Mouse (Mus musculus) C2C12 (cell line): ENCODE results near the gene Ggcx.

ENCODE experiments used
- CEBPB ChIP-seq: IDR thresholded peaks from one replicate; pipeline ENCODE4 v1.6.1; 2011; ENCODE audit warnings: low read depth, mild to moderate bottlenecking, control low read depth, moderate library complexity
- CTCF ChIP-seq: IDR thresholded peaks from one replicate; pipeline ENCODE4 v1.5.1; 2011; ENCODE audit not compliant: control insufficient read depth, insufficient read depth, insufficient read length
- FOSL1 ChIP-seq: IDR thresholded peaks from one replicate; pipeline ENCODE4 v1.8.0; 2011; ENCODE audit warnings: mild to moderate bottlenecking, low read length; ENCODE audit not compliant: poor library complexity, insufficient read depth, severe bottlenecking
- MAX ChIP-seq: IDR thresholded peaks from one replicate; pipeline ENCODE4 v1.6.1; 2011; ENCODE audit warnings: mild to moderate bottlenecking, control low read depth
- MYOD1 ChIP-seq: IDR thresholded peaks from one replicate; pipeline ENCODE4 v1.6.1; 2011; ENCODE audit warnings: low read depth; ENCODE audit not compliant: control insufficient read depth, insufficient read length
- MYOG ChIP-seq: IDR thresholded peaks from one replicate; pipeline ENCODE4 v1.6.1; 2011; ENCODE audit not compliant: control insufficient read depth, insufficient read length; ENCODE audit errors: extremely low read depth
- USF1 ChIP-seq: IDR thresholded peaks from one replicate; pipeline ENCODE4 v1.6.1; 2011; ENCODE audit warnings: low read depth, mild to moderate bottlenecking, control low read depth, moderate library complexity

DNA sequence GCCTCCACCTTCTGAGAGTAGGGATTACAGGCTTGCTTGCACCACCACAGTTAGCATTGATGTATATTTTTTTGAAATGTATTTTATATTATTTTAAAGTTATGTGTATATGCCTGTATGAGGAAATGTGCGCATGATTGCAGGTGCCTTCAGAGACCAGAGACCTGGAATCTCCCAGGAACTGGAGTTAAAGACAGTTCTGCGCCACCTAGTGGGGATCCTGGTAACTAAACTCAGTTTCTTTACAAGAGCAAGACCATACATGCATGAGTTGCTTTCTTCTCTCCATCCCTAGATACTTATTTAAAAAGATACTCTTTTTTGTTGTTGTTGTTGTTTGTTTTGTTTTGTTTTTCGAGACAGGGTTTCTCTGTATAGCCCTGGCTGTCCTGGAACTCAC, 4.5 kb upstream of the Ggcx start:
- TF ChIP-seq CTCF (no peak), MYOG (no peak), MAX (no peak), USF1 (no peak), MYOD1 (no peak), CEBPB (no peak), FOSL1 (no peak)
